Comparison of ENCODE assay signal across 23 mouse cellular contexts in the genomic region with DNA sequence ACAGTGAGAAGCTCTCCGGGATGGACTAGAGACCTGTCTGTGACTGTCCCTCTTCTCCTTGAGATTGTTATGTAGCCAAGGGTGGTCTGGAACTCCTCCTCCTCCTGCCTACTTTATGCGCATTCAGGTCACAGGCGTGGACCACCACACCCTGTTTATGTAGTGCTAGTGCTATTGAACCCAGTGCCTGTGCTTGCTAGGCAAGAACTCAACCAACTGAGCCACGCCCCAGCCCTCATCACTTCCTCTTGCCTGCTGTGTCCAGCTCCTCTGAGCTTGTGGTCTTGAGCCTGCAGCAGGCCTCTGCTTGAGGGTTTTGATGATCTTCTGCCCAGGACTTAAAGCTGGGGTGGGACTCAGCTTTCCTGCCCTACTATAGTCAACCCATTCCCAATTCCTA. TPM values are rescaled to one million over a fixed set of nuclear protein-coding genes. Genes with fewer than 3 reads are reported as not detected.
DNase-seq lines count a peak whose midpoint lies in the region; ATAC-seq lines count a peak whose summit lies in the region.
"Had no signal": no experiment of that assay in that cellular context is flagged by ENCODE, and none has a peak within 500 bp of the region (broad histone marks: within the 10 kb centered on the region; RNA-seq: fewer than 3 reads in every experiment).

No protein-coding gene starts in this region.

- no peak overlapping the region for H3K4me3 ChIP-seq in forebrain, embryonic 13.5 days
- H3K4me3 ChIP-seq: embryonic facial prominence, embryonic 12.5 days; heart, adult 2 months; heart, embryonic 15.5 days; hindbrain, embryonic 10.5 days had no signal

- no peaks in the 10 kb centered on the region for H3K9me3 ChIP-seq in forebrain, embryonic 13.5 days (replicated peaks)
- H3K9me3 ChIP-seq: embryonic facial prominence, embryonic 12.5 days; heart, embryonic 15.5 days; hindbrain, embryonic 10.5 days had no signal

- peak; percentile 58 for ATAC-seq in megakaryocyte, adult 5-6 weeks (ENCODE audit: poor library complexity, severe bottlenecking)
- no peak for ATAC-seq in forebrain, embryonic 13.5 days
- ATAC-seq: forebrain, embryonic 16.5 days; Patski had no signal

- H3K9ac ChIP-seq in forebrain, embryonic 13.5 days = no peak overlapping the region
- H3K9ac ChIP-seq: embryonic facial prominence, embryonic 12.5 days; heart, embryonic 15.5 days; hindbrain, embryonic 14.5 days had no signal

- WGBS in forebrain, embryonic 13.5 days = 92% methylated on average over 4 of the region's 4 CpGs

- DNase-seq in lung, postnatal 36 days = peak; percentile 38
- no peak for DNase-seq in lung, postnatal 25 days (ENCODE audit: low spot score)
- DNase-seq in WW6 (ENCODE audit: low read depth, low spot score) = peak; percentile 40
- no peak for DNase-seq in kidney, postnatal 25 days
- DNase-seq in B cell, adult 2 months = no peak
- DNase-seq in layer of hippocampus, adult 18-20 months (ENCODE audit: low spot score in 2 of 2) = no peak
- DNase-seq: adrenal gland, postnatal 10 days; cerebellum, adult 11-12 months; cerebellum, adult 9-10 months; cerebellum, postnatal 25 days; gastrocnemius, postnatal 14 days; heart, adult 2 months; heart, postnatal 14 days had no signal

- no peaks in the 10 kb centered on the region for H3K27me3 ChIP-seq in forebrain, embryonic 13.5 days
- H3K27me3 ChIP-seq: CH12.LX; embryonic facial prominence, embryonic 12.5 days; heart, embryonic 15.5 days; Patski had no signal

- H3K27ac ChIP-seq in forebrain, embryonic 13.5 days = no peak overlapping the region
- H3K27ac ChIP-seq: embryonic facial prominence, embryonic 12.5 days; heart, adult 2 months; heart, embryonic 15.5 days; hindbrain, embryonic 10.5 days; hindbrain, embryonic 14.5 days had no signal

- no peak overlapping the region for H3K4me2 ChIP-seq in forebrain, embryonic 13.5 days
- H3K4me2 ChIP-seq: embryonic facial prominence, embryonic 12.5 days; heart, embryonic 11.5 days; heart, embryonic 15.5 days; hindbrain, embryonic 14.5 days had no signal

- no peaks in the 10 kb centered on the region for H3K4me1 ChIP-seq in forebrain, embryonic 13.5 days
- H3K4me1 ChIP-seq: embryonic facial prominence, embryonic 12.5 days; heart, embryonic 15.5 days; hindbrain, embryonic 10.5 days had no signal

- H3K36me3 ChIP-seq in forebrain, embryonic 13.5 days (ENCODE audit: poor library complexity, severe bottlenecking) = peaks cover 88% of the 10 kb centered on the region

RNA-seq across cellular contexts. Expression of gene 2310022A10Rik, which starts 19.1 kb away (rescaled TPM):
- total RNA-seq in megakaryocyte, adult 5-6 weeks (2015) = 9.4 and 9.9 TPM in 2 replicates
- total RNA-seq in megakaryocyte, adult 5-6 weeks (2017) = 3.3 and 7.2 TPM in 2 replicates
- 35.1 and 36.5 TPM in 2 replicates for polyA plus RNA-seq in forebrain, embryonic 13.5 days (2015; fragmentation: Nextera tagmentation; extraction: Ambion mirVana)
- 10 to 100 TPM; 24.7 to 26.5 TPM for total RNA-seq in layer of hippocampus, adult 18-20 months (2021)

RNA-seq across cellular contexts. Expression of gene Pld3, which starts 19.1 kb away (rescaled TPM):
- 7.7 and 19.6 TPM in 2 replicates for total RNA-seq in megakaryocyte, adult 5-6 weeks (2015)
- total RNA-seq in megakaryocyte, adult 5-6 weeks (2017) = 6.6 and 8.0 TPM in 2 replicates
- 68.2 and 72.8 TPM in 2 replicates for polyA plus RNA-seq in forebrain, embryonic 13.5 days (2015; fragmentation: Nextera tagmentation; extraction: Ambion mirVana)
- total RNA-seq in layer of hippocampus, adult 18-20 months (2021) = 100 to 1,000 TPM; 575 to 580 TPM

RNA-seq across cellular contexts. Expression of gene Akt2, which starts 19.2 kb away (rescaled TPM):
- total RNA-seq in megakaryocyte, adult 5-6 weeks (2015) = 40.2 TPM in 2 replicates
- total RNA-seq in megakaryocyte, adult 5-6 weeks (2017) = 53.8 and 55.7 TPM in 2 replicates
- 75.2 and 82.2 TPM in 2 replicates for polyA plus RNA-seq in forebrain, embryonic 13.5 days (2015; fragmentation: Nextera tagmentation; extraction: Ambion mirVana)
- total RNA-seq in layer of hippocampus, adult 18-20 months (2021) = 100 to 1,000 TPM in 1 of 2 experiments, 10 to 100 TPM in 1; 88.8 to 103 TPM

RNA-seq across cellular contexts. Expression of gene Hipk4, which starts 49.1 kb away (rescaled TPM):
- total RNA-seq in megakaryocyte, adult 5-6 weeks (2015) = not detected in 2 replicates
- not detected in 2 replicates for total RNA-seq in megakaryocyte, adult 5-6 weeks (2017)
- 0.50 and 0.56 TPM in 2 replicates for polyA plus RNA-seq in forebrain, embryonic 13.5 days (2015; fragmentation: Nextera tagmentation; extraction: Ambion mirVana)
- not detected for total RNA-seq in layer of hippocampus, adult 18-20 months (2021)

Comparison
In these comparisons a context has a peak if more than half of its experiments do, and no peak if none do; other contexts are left out.
1. DNase-seq: peak in lung, postnatal 36 days (single experiment) and WW6 (single experiment); none in lung, postnatal 25 days (single experiment), kidney, postnatal 25 days (0 of 2), B cell, adult 2 months (0 of 2) and layer of hippocampus, adult 18-20 months (0 of 2).
2. RNA of gene Pld3, which starts 19.1 kb away (total RNA-seq): 575 to 580 TPM in layer of hippocampus, adult 18-20 months; 6.6 to 19.6 TPM in megakaryocyte, adult 5-6 weeks; every median in the first group is over 10 times any median in the second.